Mouse (Mus musculus) embryonic facial prominence, embryonic 11.5 days (tissue): ENCODE measurements at regions not wholly inside any gene's neighbourhood (a gene's known extent, or its start where the extent isn't known, plus 50 kb on each side); places are given as distances from the start of the nearest gene placed in this dataset.

Source experiments
- ATAC-seq: fragments of 200-750 bp; cut with Nextera tagmentation; replicated peaks from 2 replicates; pipeline ENCODE4 v1.8.0; 2017; ENCODE audit warnings: low read depth; ENCODE audit not compliant: insufficient number of reproducible peaks, low FRiP score, low TSS enrichment
- DNase-seq: peaks from one replicate; pipeline ENCODE4 v3.0.0-alpha.2; 2015; ENCODE audit warnings: low spot score
- H3K27ac ChIP-seq: fragments of 300-500 bp; sonication (generic); replicated peaks from 2 replicates; pipeline ENCODE4 v1.5.1; 2014; ENCODE audit warnings: mild to moderate bottlenecking, low read depth, low read length, control low read depth
- H3K27me3 ChIP-seq: fragments of 300-500 bp; sonication (generic); 2 replicates; pipeline ENCODE4 v1.6.1; 2014; ENCODE audit warnings: mild to moderate bottlenecking, low read length, moderate library complexity, mixed read lengths; ENCODE audit not compliant: control insufficient read depth, insufficient read depth
- H3K36me3 ChIP-seq: fragments of 300-500 bp; sonication (generic); replicated peaks from 2 replicates; pipeline ENCODE4 v1.6.1; 2014; ENCODE audit warnings: low read depth, mild to moderate bottlenecking, low read length, moderate library complexity, mixed read lengths; ENCODE audit not compliant: control insufficient read depth, insufficient read depth
- H3K4me1 ChIP-seq: fragments of 300-500 bp; sonication (generic); 2 replicates; pipeline ENCODE4 v1.6.1; 2014; ENCODE audit warnings: low read length, mixed read lengths; ENCODE audit not compliant: control insufficient read depth, insufficient read depth
- H3K4me2 ChIP-seq: fragments of 300-500 bp; sonication (generic); 2 replicates; pipeline ENCODE4 v1.6.1; 2014; ENCODE audit warnings: low read depth, mild to moderate bottlenecking, control low read depth, low read length, moderate library complexity
- H3K4me3 ChIP-seq: fragments of 300-500 bp; sonication (generic); 2 replicates; pipeline ENCODE4 v1.5.1; 2014; ENCODE audit warnings: low read depth, low read length, control low read depth
- H3K9ac ChIP-seq: fragments of 300-500 bp; sonication (generic); replicated peaks from 2 replicates; pipeline ENCODE4 v1.6.1; 2014; ENCODE audit warnings: mild to moderate bottlenecking, control low read depth, low read length
- H3K9me3 ChIP-seq: fragments of 300-500 bp; sonication (generic); replicated peaks from 2 replicates; pipeline ENCODE4 v1.6.1; 2016; ENCODE audit warnings: mild to moderate bottlenecking, low read length, inconsistent platforms, mixed read lengths; ENCODE audit not compliant: control insufficient read depth
- WGBS: fragments of 180-500 bp; shearing (Covaris S2); extraction: QIAGEN DNeasy Blood & Tissue Kit; methylation state at CpG from one replicate; pipeline ENCODE4 v1.1.7; 2014; 5-methylcytosine and 5-hydroxymethylcytosine counted together

GRCm38 (mm10) chr17:4461541-4461940 is 532.6 kb upstream of the Arid1b start:
- WGBS = 90% methylated on average over 2 of the region's 2 CpGs

GRCm38 (mm10) chr17:4464286-4464880 is 529.7 kb upstream of the Arid1b start:
- no peak overlapping the region for H3K4me3 ChIP-seq
- no peak overlapping the region for H3K4me2 ChIP-seq
- ATAC-seq (no peak), DNase-seq (no peak)
- no peaks in the 10 kb centered on the region for H3K36me3 ChIP-seq
- H3K9me3 ChIP-seq = no peaks in the 10 kb centered on the region
- no peak overlapping the region for H3K9ac ChIP-seq
- no peak overlapping the region for H3K27ac ChIP-seq
- no peaks in the 10 kb centered on the region for H3K4me1 ChIP-seq
- 81% methylated on average over 2 of the region's 2 CpGs for WGBS
- no peaks in the 10 kb centered on the region for H3K27me3 ChIP-seq

More at GRCm38 (mm10) chr17:4461541-4461940, 532.6 kb upstream of the Arid1b start:
- H3K9me3 ChIP-seq = no peaks in the 10 kb centered on the region
- H3K27me3 ChIP-seq = no peaks in the 10 kb centered on the region
- no peak overlapping the region for H3K4me3 ChIP-seq
- DNase-seq = no peak
- H3K4me1 ChIP-seq = no peaks in the 10 kb centered on the region
- H3K36me3 ChIP-seq = no peaks in the 10 kb centered on the region
- H3K9ac ChIP-seq = no peak overlapping the region
- no peak for ATAC-seq
- no peak overlapping the region for H3K27ac ChIP-seq
- no peak overlapping the region for H3K4me2 ChIP-seq

GRCm38 (mm10) chr17:4465741-4466140 is 528.4 kb upstream of the Arid1b start:
- Histone ChIP-seq H3K36me3 (no peaks in the 10 kb centered on the region), H3K4me2 (no peak overlapping the region), H3K4me1 (no peaks in the 10 kb centered on the region), H3K4me3 (no peak overlapping the region), H3K9ac (no peak overlapping the region), H3K27ac (no peak overlapping the region), H3K27me3 (no peaks in the 10 kb centered on the region), H3K9me3 (no peaks in the 10 kb centered on the region)
- DNase-seq = no peak
- ATAC-seq = no peak
- 90% methylated on average over 6 of the region's 6 CpGs for WGBS

- H3K9ac ChIP-seq = no peak overlapping the region
- no peak overlapping the region for H3K4me3 ChIP-seq
- no peaks in the 10 kb centered on the region for H3K4me1 ChIP-seq
- WGBS = 52% methylated on average over 5 of the region's 5 CpGs
- no peak overlapping the region for H3K4me2 ChIP-seq
- no peak overlapping the region for H3K27ac ChIP-seq
- no peaks in the 10 kb centered on the region for H3K36me3 ChIP-seq
- no peak for DNase-seq
- H3K9me3 ChIP-seq = no peaks in the 10 kb centered on the region
- H3K27me3 ChIP-seq = no peaks in the 10 kb centered on the region
- no peak for ATAC-seq
Observed at GRCm38 (mm10) chr17:4472412-4472811, 521.7 kb upstream of the Arid1b start.

- Histone ChIP-seq H3K9ac (no peak overlapping the region), H3K4me1 (no peaks in the 10 kb centered on the region), H3K4me2 (no peak overlapping the region), H3K36me3 (no peaks in the 10 kb centered on the region), H3K27ac (no peak overlapping the region), H3K27me3 (no peaks in the 10 kb centered on the region), H3K9me3 (no peaks in the 10 kb centered on the region), H3K4me3 (no peak overlapping the region)
- no peak for DNase-seq
- WGBS = 68% methylated on average over 5 of the region's 5 CpGs
- ATAC-seq = no peak
Observed at GRCm38 (mm10) chr17:4474350-4474749, 519.8 kb upstream of the Arid1b start.

- no peak for DNase-seq
- Histone ChIP-seq H3K27me3 (no peaks in the 10 kb centered on the region), H3K9ac (no peak overlapping the region), H3K4me3 (no peak overlapping the region), H3K4me1 (no peaks in the 10 kb centered on the region), H3K36me3 (no peaks in the 10 kb centered on the region), H3K27ac (no peak overlapping the region), H3K4me2 (no peak overlapping the region), H3K9me3 (no peaks in the 10 kb centered on the region)
- WGBS = 88% methylated on average over 3 of the region's 3 CpGs
- ATAC-seq = no peak
Observed at GRCm38 (mm10) chr17:4475665-4476064, 518.5 kb upstream of the Arid1b start.

- no peaks in the 10 kb centered on the region for H3K36me3 ChIP-seq
- DNase-seq = no peak
- H3K4me3 ChIP-seq = no peak overlapping the region
- H3K9me3 ChIP-seq = no peaks in the 10 kb centered on the region
- no peak for ATAC-seq
- no peaks in the 10 kb centered on the region; the same call in 1 of the 2 replicates for H3K4me1 ChIP-seq
- no peaks in the 10 kb centered on the region for H3K27me3 ChIP-seq
- 92% methylated on average over 2 of the region's 2 CpGs for WGBS
- no peak overlapping the region for H3K9ac ChIP-seq
- no peak overlapping the region for H3K27ac ChIP-seq
- no peak overlapping the region for H3K4me2 ChIP-seq
Observed at GRCm38 (mm10) chr17:4494392-4494791, 499.7 kb upstream of the Arid1b start.

- Histone ChIP-seq H3K27me3 (no peaks in the 10 kb centered on the region), H3K27ac (no peak overlapping the region), H3K4me1 (no peaks in the 10 kb centered on the region; the same call in 1 of the 2 replicates), H3K4me3 (no peak overlapping the region), H3K9ac (no peak overlapping the region), H3K9me3 (no peaks in the 10 kb centered on the region), H3K36me3 (no peaks in the 10 kb centered on the region), H3K4me2 (no peak overlapping the region)
- DNase-seq (no peak), ATAC-seq (no peak)
- WGBS = 79% methylated on average over 5 of the region's 5 CpGs
Observed at GRCm38 (mm10) chr17:4500504-4500903, 493.6 kb upstream of the Arid1b start.
